Mouse (Mus musculus) stomach, postnatal 0 days (tissue): ENCODE measurements at regions not wholly inside any gene's neighbourhood (a gene's known extent, or its start where the extent isn't known, plus 50 kb on each side); places are given as distances from the start of the nearest gene placed in this dataset.

Experiments
- CTCF ChIP-seq: IDR thresholded peaks from 2 replicates; pipeline ENCODE4 v1.5.1; 2016; ENCODE audit warnings: antibody characterized with exemption, low read depth, mild to moderate bottlenecking, moderate library complexity
- EP300 ChIP-seq: optimal IDR thresholded peaks from 2 replicates; pipeline ENCODE3; 2016; ENCODE audit warnings: antibody characterized with exemption

DNA sequence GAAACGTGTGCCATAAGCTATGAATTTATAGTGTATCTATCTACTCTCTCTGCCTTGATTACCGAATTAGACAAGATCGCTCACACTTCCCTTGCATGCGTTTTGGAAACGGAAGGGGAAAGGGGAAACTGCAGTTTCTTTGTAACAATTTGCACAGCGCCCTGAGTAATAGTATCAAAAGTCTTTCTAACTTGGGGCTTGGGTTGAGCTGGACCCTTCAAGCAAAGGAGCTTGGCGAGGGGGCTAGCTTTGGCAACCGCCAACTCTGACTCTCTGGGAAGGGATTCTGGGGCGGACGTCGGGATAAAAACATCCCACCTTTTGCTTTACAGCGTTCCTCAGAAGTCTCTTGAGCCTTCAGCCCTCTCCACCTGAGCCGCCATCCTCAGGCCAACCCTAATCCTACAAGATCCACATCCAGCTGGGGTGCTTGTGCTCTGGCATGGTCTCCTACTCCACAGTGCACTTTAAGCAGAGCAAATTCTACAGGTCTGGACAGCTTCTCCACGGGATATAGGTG lies 79.6 kb downstream of the Nr2f2 start:
- TF ChIP-seq CTCF: no peak
- TF ChIP-seq EP300: no peak
